Mouse (Mus musculus) forebrain, embryonic 11.5 days (tissue): ENCODE results near the gene Pced1b. TPM values are rescaled to one million over a fixed set of nuclear protein-coding genes. Genes with fewer than 3 reads are reported as not detected.
A peak's percentile ranks its signal among the peaks of the same experiment; 100 is the strongest.

Experiments used
- ATAC-seq: fragments of 200-750 bp; cut with Nextera tagmentation; replicated peaks from 2 replicates; pipeline ENCODE4 v1.8.0; 2017; ENCODE audit warnings: moderate TSS enrichment; ENCODE audit not compliant: low FRiP score
- DNase-seq: peaks from one replicate; pipeline ENCODE4 v3.0.0-alpha.2; 2017; ENCODE audit warnings: low spot score
- H3K27ac ChIP-seq: fragments of 300-500 bp; sonication (generic); 2 replicates; pipeline ENCODE4 v1.5.1; 2014; ENCODE audit warnings: low read depth, low read length
- H3K27me3 ChIP-seq: fragments of 300-500 bp; sonication (generic); 2 replicates; pipeline ENCODE4 v1.6.1; 2014; ENCODE audit warnings: mild to moderate bottlenecking, low read length, mixed read lengths; ENCODE audit not compliant: control insufficient read depth, insufficient read depth
- H3K36me3 ChIP-seq: fragments of 300-500 bp; sonication (generic); 2 replicates; pipeline ENCODE4 v1.6.1; 2014; ENCODE audit warnings: mild to moderate bottlenecking, low read length, moderate library complexity, mixed read lengths; ENCODE audit not compliant: control insufficient read depth, insufficient read depth
- H3K4me1 ChIP-seq: fragments of 300-500 bp; sonication (generic); replicated peaks from 2 replicates; pipeline ENCODE4 v1.6.1; 2014; ENCODE audit warnings: low read length, mixed read lengths; ENCODE audit not compliant: control insufficient read depth, insufficient read depth
- H3K4me2 ChIP-seq: fragments of 300-500 bp; sonication (generic); 2 replicates; pipeline ENCODE4 v1.6.1; 2014; ENCODE audit warnings: low read depth, mild to moderate bottlenecking, low read length, moderate library complexity, mixed read lengths; ENCODE audit not compliant: severe bottlenecking
- H3K4me3 ChIP-seq: fragments of 300-500 bp; sonication (generic); 2 replicates; pipeline ENCODE4 v1.5.1; 2014; ENCODE audit warnings: low read depth, low read length
- H3K9ac ChIP-seq: fragments of 300-500 bp; sonication (generic); 2 replicates; pipeline ENCODE4 v1.6.1; 2014; ENCODE audit warnings: low read length
- H3K9me3 ChIP-seq: fragments of 300-500 bp; sonication (generic); 2 replicates; pipeline ENCODE4 v1.6.1; 2016; ENCODE audit warnings: low read length, mixed read lengths; ENCODE audit not compliant: control insufficient read depth
- WGBS: fragments of 180-500 bp; shearing (Covaris S2); extraction: QIAGEN DNeasy Blood & Tissue Kit; methylation state at CpG from one replicate; pipeline ENCODE4 v1.1.7; 2014; 5-methylcytosine and 5-hydroxymethylcytosine counted together
- polyA plus RNA-seq: library from polyadenylated mRNA; unstranded; fragments of >200 nt; fragmentation: Nextera tagmentation; extraction: Ambion mirVana; gene quantifications from 2 replicates; pipeline ENCODE4 v1.2.1, GENCODE M21; 2014

Pced1b gene
- polyA plus RNA-seq, 1 experiment from 2014 or later, result 3.9 TPM

DNA sequence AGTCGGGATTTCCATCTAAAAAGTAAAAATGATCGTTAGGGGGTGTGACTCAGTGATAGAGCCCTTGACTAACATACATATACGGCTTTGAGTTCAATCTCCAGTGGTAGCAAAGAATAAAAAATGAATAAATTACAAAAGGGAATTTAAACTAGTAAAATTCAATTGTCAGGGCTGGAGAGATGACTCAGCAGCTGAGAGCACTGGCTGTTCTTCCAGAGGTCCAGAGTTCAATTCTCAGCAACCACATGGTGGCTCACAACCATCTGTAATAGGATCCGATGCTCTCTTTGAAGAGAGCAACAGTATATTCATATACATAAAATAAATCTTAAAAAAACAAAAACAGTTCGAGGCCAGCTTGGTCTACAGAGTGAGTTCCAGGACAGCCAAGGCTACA, 99.5 kb downstream of the Pced1b start:
- Histone ChIP-seq H3K4me1 (no peaks in the 10 kb centered on the region), H3K4me2 (no peak overlapping the region), H3K9ac (no peak overlapping the region), H3K4me3 (no peak overlapping the region), H3K36me3 (no peaks in the 10 kb centered on the region), H3K27me3 (no peaks in the 10 kb centered on the region), H3K9me3 (no peaks in the 10 kb centered on the region), H3K27ac (no peak overlapping the region)
- ATAC-seq (no peak), DNase-seq (no peak)
- 87% methylated on average over 5 of the region's 5 CpGs for WGBS

GRCm38 (mm10) chr15:97346897-97347296, 100.0 kb downstream of the Pced1b start:
- 91% methylated on average over 4 of the region's 4 CpGs for WGBS
- Histone ChIP-seq H3K4me3 (no peak overlapping the region), H3K4me2 (no peak overlapping the region), H3K9ac (no peak overlapping the region), H3K9me3 (no peaks in the 10 kb centered on the region), H3K27me3 (no peaks in the 10 kb centered on the region), H3K4me1 (no peaks in the 10 kb centered on the region), H3K36me3 (no peaks in the 10 kb centered on the region), H3K27ac (no peak overlapping the region)
- no peak for DNase-seq
- no peak for ATAC-seq

GRCm38 (mm10) chr15:97348566-97349315, 101.8 kb downstream of the Pced1b start:
- Histone ChIP-seq H3K27ac (no peak overlapping the region), H3K27me3 (no peaks in the 10 kb centered on the region), H3K36me3 (no peaks in the 10 kb centered on the region), H3K4me3 (no peak overlapping the region), H3K9me3 (no peaks in the 10 kb centered on the region), H3K4me1 (no peaks in the 10 kb centered on the region), H3K4me2 (no peak overlapping the region), H3K9ac (no peak overlapping the region)
- ATAC-seq (no peak), DNase-seq (no peak)
- 90% methylated on average over 24 of the region's 24 CpGs for WGBS

DNA sequence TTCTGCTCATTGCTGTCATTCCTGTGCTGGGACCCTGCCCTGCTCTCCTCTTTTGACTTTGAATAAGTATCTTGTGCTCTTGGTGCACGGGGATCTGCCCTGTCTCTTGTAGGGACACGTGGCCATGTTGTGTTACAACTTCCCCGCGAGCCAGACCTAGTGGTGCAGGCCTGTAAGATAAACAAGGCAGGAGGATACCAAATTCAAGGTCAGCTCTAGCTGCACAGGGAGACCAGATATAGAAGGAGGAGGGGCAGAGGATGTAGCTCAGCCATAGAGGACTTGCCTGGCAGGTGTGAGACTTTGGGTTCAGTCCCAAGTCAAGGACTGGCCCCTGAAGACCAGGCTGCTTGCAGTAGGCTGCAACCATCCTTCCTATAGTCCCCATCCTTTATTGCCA, 103.6 kb downstream of the Pced1b start:
- DNase-seq, result peak; percentile 35
- WGBS, result 89% methylated on average over 4 of the region's 4 CpGs

DNA sequence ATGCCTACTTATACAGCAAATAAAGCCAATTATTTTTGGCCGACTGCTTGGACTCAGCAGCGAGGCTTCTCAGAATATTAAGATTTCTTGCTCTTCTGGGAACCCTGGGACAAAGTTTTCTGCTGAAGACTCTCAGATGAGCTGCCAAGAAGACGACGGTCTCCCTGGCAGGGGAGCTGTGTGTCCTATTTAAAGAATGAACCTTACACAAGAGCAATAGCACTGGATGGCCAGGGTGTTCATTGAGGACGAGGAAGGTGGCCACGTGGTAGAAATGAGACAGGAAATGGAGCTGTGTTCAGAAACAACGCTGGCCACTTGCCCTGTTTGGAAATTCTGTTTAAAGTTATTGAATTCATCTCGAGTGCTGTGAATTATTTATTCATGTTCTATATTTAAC, 104.1 kb downstream of the Pced1b start:
- DNase-seq, result peak; percentile 35
- 82% methylated on average over 8 of the region's 8 CpGs for WGBS

More for the DNA sequence above, 103.6 kb downstream of the Pced1b start:
- Histone ChIP-seq H3K27ac (no peak overlapping the region), H3K27me3 (no peaks in the 10 kb centered on the region), H3K36me3 (no peaks in the 10 kb centered on the region), H3K4me3 (no peak overlapping the region), H3K4me1 (no peaks in the 10 kb centered on the region), H3K9me3 (no peaks in the 10 kb centered on the region), H3K4me2 (no peak overlapping the region), H3K9ac (no peak overlapping the region)
- ATAC-seq, result no peak

DNA sequence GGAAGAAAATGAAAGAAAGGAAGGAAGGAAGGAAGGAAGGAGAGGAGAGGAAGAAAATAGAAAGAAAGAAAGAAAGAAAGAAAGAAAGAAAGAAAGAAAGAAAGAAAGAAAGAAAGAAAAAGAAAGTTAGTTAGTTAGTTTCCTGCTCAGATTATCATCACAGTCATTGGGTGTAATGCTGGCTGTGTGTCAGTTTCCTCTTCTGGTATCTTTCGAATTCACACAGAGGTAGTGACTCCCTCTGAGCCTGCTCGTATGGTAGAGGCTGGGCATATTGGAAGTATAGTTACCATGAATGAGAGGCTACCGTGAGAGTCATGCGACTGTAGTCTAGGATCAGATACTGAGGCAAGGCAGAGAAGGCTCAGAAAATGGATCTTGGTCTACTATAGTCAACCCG, 104.8 kb downstream of the Pced1b start:
- 92% methylated on average over 5 of the region's 5 CpGs for WGBS
- Histone ChIP-seq H3K4me2 (no peak overlapping the region), H3K9ac (no peak overlapping the region), H3K9me3 (no peaks in the 10 kb centered on the region), H3K27ac (no peak overlapping the region), H3K36me3 (no peaks in the 10 kb centered on the region), H3K27me3 (no peaks in the 10 kb centered on the region), H3K4me3 (no peak overlapping the region), H3K4me1 (no peaks in the 10 kb centered on the region)
- no peak for ATAC-seq
- DNase-seq, result no peak

More for the DNA sequence above, 104.1 kb downstream of the Pced1b start:
- Histone ChIP-seq H3K27ac (no peak overlapping the region), H3K4me1 (no peaks in the 10 kb centered on the region), H3K9me3 (no peaks in the 10 kb centered on the region), H3K27me3 (no peaks in the 10 kb centered on the region), H3K4me2 (no peak overlapping the region), H3K9ac (no peak overlapping the region), H3K36me3 (no peaks in the 10 kb centered on the region), H3K4me3 (no peak overlapping the region)
- ATAC-seq, result no peak

- DNase-seq, result no peak
- Histone ChIP-seq H3K27ac (no peak overlapping the region), H3K36me3 (no peaks in the 10 kb centered on the region), H3K9ac (no peak overlapping the region), H3K4me1 (no peaks in the 10 kb centered on the region), H3K4me2 (no peak overlapping the region), H3K27me3 (no peaks in the 10 kb centered on the region), H3K4me3 (no peak overlapping the region), H3K9me3 (no peaks in the 10 kb centered on the region)
- WGBS, result 89% methylated on average over 9 of the region's 9 CpGs
- no peak for ATAC-seq
These were observed 108.9 kb downstream of the Pced1b start for GRCm38 (mm10) chr15:97355676-97356303.

DNA sequence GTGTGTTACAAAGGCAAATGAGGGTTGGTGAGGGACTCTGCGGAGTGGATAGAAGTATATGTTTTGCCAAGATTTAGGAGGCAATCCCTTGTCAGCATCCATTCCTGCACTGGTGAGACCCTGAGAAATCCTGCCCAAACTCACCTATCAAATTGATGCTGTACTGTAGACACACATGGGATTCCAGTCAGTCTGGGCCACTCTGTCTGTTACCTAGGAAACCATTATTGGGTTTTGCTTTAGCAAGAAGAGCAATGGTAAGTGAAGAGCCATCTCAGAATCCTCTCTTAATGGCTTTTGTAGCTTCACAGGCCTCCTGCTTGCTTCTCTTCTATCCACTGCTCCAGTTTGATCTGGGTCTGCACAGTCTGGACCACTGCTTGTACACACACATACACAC, 110.1 kb downstream of the Pced1b start:
- Histone ChIP-seq H3K9ac (no peak overlapping the region), H3K4me2 (no peak overlapping the region), H3K4me1 (no peaks in the 10 kb centered on the region), H3K9me3 (no peaks in the 10 kb centered on the region), H3K4me3 (no peak overlapping the region), H3K27ac (no peak overlapping the region), H3K36me3 (no peaks in the 10 kb centered on the region), H3K27me3 (no peaks in the 10 kb centered on the region)
- DNase-seq (no peak), ATAC-seq (no peak)
- WGBS, result 91% methylated on average over 1 of the region's 1 CpGs
